Mouse (Mus musculus) liver, embryonic 11.5 days (tissue): ENCODE results near the gene Klf7. TPM values are rescaled to one million over a fixed set of nuclear protein-coding genes. Genes with fewer than 3 reads are reported as not detected.

Experiments used
- ATAC-seq: fragments of 200-750 bp; cut with Nextera tagmentation; replicated peaks from 2 replicates; pipeline ENCODE4 v1.8.0; 2017; ENCODE audit warnings: moderate number of reproducible peaks, mild to moderate bottlenecking, moderate TSS enrichment, moderate library complexity; ENCODE audit not compliant: low FRiP score
- DNase-seq: peaks from one replicate; pipeline ENCODE4 v3.0.0-alpha.2; 2017; ENCODE audit warnings: low spot score
- H3K27ac ChIP-seq: fragments of 300-500 bp; sonication (generic); 2 replicates; pipeline ENCODE4 v1.5.1; 2014; ENCODE audit warnings: mild to moderate bottlenecking, low read depth, low read length, control low read depth
- H3K27me3 ChIP-seq: fragments of 300-500 bp; sonication (generic); replicated peaks from 2 replicates; pipeline ENCODE4 v1.6.1; 2014; ENCODE audit warnings: low read length, mixed read lengths; ENCODE audit not compliant: control insufficient read depth, insufficient read depth
- H3K36me3 ChIP-seq: fragments of 300-500 bp; sonication (generic); 2 replicates; pipeline ENCODE4 v1.6.1; 2014; ENCODE audit warnings: mild to moderate bottlenecking, low read length, moderate library complexity, mixed read lengths; ENCODE audit not compliant: control insufficient read depth, insufficient read depth
- H3K4me1 ChIP-seq: fragments of 300-500 bp; sonication (generic); replicated peaks from 2 replicates; pipeline ENCODE4 v1.6.1; 2014; ENCODE audit warnings: low read length, mixed read lengths; ENCODE audit not compliant: control insufficient read depth, insufficient read depth
- H3K4me2 ChIP-seq: fragments of 300-500 bp; sonication (generic); 2 replicates; pipeline ENCODE4 v1.6.1; 2014; ENCODE audit warnings: mild to moderate bottlenecking, control low read depth, moderate library complexity
- H3K4me3 ChIP-seq: fragments of 300-500 bp; sonication (generic); 2 replicates; pipeline ENCODE4 v1.5.1; 2014; ENCODE audit warnings: low read depth, low read length, control low read depth
- H3K9ac ChIP-seq: fragments of 300-500 bp; sonication (generic); 2 replicates; pipeline ENCODE4 v1.6.1; 2014; ENCODE audit warnings: low read depth, low read length, control low read depth
- H3K9me3 ChIP-seq: fragments of 300-500 bp; sonication (generic); 2 replicates; pipeline ENCODE4 v1.6.1; 2016; ENCODE audit warnings: low read length, inconsistent platforms, mixed read lengths; ENCODE audit not compliant: control insufficient read depth
- WGBS: fragments of 180-500 bp; shearing (Covaris S2); extraction: QIAGEN DNeasy Blood & Tissue Kit; methylation state at CpG from one replicate; pipeline ENCODE4 v1.1.7; 2014; 5-methylcytosine and 5-hydroxymethylcytosine counted together
- polyA plus RNA-seq: library from polyadenylated mRNA; unstranded; fragments of >200 nt; fragmentation: Nextera tagmentation; extraction: Ambion mirVana; gene quantifications from 2 replicates; pipeline ENCODE4 v1.2.1, GENCODE M21; 2014

Gene Klf7
- polyA plus RNA-seq, 1 experiment from 2014 or later, result 10.1 TPM

DNA sequence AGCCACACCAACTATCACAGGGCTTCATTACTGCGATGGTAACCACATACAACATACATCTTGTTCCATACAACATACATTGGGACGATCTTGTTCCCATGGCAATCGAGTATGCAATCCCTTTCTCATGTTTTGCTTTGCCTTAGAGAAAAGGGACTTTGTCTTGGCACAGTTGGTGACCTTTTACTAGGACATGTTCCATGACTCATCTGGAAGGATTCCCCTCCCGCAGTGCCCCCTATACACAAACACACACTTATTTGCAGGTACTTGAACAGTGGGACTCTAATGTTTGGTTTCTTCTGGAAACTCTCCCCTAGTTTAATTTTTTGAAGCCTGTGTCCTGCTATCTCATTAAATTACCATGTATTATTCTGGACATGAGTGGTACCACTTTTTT lies 123.2 kb downstream of the Klf7 start:
- Histone ChIP-seq H3K27me3 (no peaks in the 10 kb centered on the region), H3K36me3 (no peaks in the 10 kb centered on the region), H3K9me3 (no peaks in the 10 kb centered on the region), H3K4me1 (no peaks in the 10 kb centered on the region; the same call in 1 of the 2 replicates), H3K27ac (no peak overlapping the region), H3K4me3 (no peak overlapping the region), H3K9ac (no peak overlapping the region), H3K4me2 (no peak overlapping the region)
- ATAC-seq, result no peak
- DNase-seq, result no peak
- WGBS, result 78% methylated on average over 4 of the region's 4 CpGs

- H3K27me3 ChIP-seq, result no peaks in the 10 kb centered on the region
- H3K36me3 ChIP-seq, result no peaks in the 10 kb centered on the region
- no peak overlapping the region for H3K9ac ChIP-seq
- no peaks in the 10 kb centered on the region; the same call in 1 of the 2 replicates for H3K4me1 ChIP-seq
- no peak for DNase-seq
- no peak overlapping the region for H3K4me3 ChIP-seq
- WGBS, result 86% methylated on average over 2 of the region's 2 CpGs
- no peak overlapping the region for H3K27ac ChIP-seq
- no peaks in the 10 kb centered on the region for H3K9me3 ChIP-seq
- H3K4me2 ChIP-seq, result no peak overlapping the region
- no peak for ATAC-seq
These were observed 123.9 kb downstream of the Klf7 start for GRCm38 (mm10) chr1:63998139-63998538.

- Histone ChIP-seq H3K27ac (no peak overlapping the region), H3K4me1 (no peaks in the 10 kb centered on the region; the same call in 1 of the 2 replicates), H3K4me3 (no peak overlapping the region), H3K27me3 (no peaks in the 10 kb centered on the region), H3K36me3 (no peaks in the 10 kb centered on the region), H3K4me2 (no peak overlapping the region), H3K9ac (no peak overlapping the region), H3K9me3 (no peaks in the 10 kb centered on the region)
- ATAC-seq (no peak), DNase-seq (no peak)
- WGBS, result 27% methylated on average over 4 of the region's 4 CpGs
These were observed 126.3 kb downstream of the Klf7 start for GRCm38 (mm10) chr1:63995828-63996227.

DNA sequence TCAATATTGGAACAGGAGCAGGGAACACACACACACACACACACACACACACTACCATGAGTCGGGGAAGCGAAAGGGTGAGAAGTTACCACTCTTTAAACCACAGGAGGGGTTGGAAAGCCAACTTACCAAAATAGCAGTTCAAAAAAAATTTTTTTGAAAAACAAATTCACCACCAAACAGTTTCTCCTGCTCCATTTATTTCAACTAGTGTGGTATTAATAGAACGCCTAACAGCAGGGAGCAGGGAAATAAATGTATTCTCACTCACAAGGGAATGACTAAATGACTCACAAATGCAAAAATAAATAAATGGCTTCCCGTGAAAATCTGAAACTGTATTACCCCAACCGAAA lies 127.0 kb downstream of the Klf7 start:
- Histone ChIP-seq H3K27me3 (no peaks in the 10 kb centered on the region), H3K36me3 (no peaks in the 10 kb centered on the region), H3K9ac (no peak overlapping the region), H3K4me3 (no peak overlapping the region), H3K4me1 (no peaks in the 10 kb centered on the region), H3K27ac (no peak overlapping the region), H3K9me3 (no peaks in the 10 kb centered on the region), H3K4me2 (no peak overlapping the region)
- WGBS, result 65% methylated on average over 5 of the region's 5 CpGs
- ATAC-seq (no peak), DNase-seq (no peak)

DNA sequence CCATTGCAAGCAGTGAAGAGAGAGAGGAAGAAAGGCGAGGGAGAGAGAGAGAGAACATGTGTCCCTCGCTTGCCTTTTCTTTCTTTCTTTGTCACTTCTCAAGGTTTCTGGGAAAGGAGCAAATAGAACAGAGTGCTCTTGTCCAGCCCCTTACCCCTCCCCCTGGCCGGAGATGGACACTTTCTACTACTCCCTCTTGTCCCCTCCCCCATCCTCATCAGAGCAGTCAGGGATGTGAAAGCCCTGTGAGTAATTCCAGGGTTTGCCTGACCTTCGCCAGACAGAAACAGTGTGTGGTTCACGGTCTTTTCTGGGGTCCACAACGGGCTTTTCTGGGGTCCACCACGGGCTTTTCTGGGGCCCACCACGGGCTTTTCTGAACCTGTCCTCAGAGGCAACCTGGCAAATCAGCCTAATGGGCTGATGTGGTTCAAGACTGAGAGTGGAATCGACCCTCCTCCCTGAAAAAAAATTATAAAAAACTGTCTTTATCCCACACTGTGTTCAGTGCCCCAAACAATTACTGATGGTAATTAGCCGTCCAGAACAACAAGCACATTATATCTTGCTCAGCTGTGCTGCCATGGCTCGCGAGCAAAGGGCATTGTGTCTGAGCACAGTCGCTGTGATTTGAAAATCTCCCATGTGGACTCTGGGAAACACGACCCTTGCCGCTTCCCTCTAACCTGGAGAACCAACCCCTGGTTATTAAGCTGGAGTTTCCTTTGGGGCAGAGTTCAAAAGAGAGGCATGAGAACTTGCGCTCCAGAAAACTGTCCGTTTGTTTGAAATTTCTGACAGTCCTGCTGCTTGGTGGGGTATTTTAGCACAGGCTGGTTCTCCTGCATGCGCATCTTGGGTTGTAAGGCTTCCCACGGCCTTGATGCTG lies 127.6 kb downstream of the Klf7 start:
- H3K4me3 ChIP-seq, result no peak overlapping the region
- no peaks in the 10 kb centered on the region for H3K4me1 ChIP-seq
- 42% methylated on average over 19 of the region's 19 CpGs for WGBS
- ATAC-seq, result no peak
- H3K9me3 ChIP-seq, result no peaks in the 10 kb centered on the region
- no peak overlapping the region for H3K27ac ChIP-seq
- H3K9ac ChIP-seq, result no peak overlapping the region
- H3K36me3 ChIP-seq, result no peaks in the 10 kb centered on the region
- peak overlapping the region; percentile 9; the same call in 1 of the 2 replicates for H3K4me2 ChIP-seq
- no peak for DNase-seq
- H3K27me3 ChIP-seq, result no peaks in the 10 kb centered on the region

GRCm38 (mm10) chr1:63992506-63992905 lies 129.6 kb downstream of the Klf7 start:
- no peaks in the 10 kb centered on the region for H3K4me1 ChIP-seq
- 51% methylated on average over 5 of the region's 5 CpGs for WGBS
- no peak for DNase-seq

GRCm38 (mm10) chr1:63990416-63990815 lies 131.7 kb downstream of the Klf7 start:
- DNase-seq, result no peak
- no peak overlapping the region for H3K4me2 ChIP-seq
- no peaks in the 10 kb centered on the region for H3K36me3 ChIP-seq
- H3K9me3 ChIP-seq, result no peaks in the 10 kb centered on the region
- WGBS, result 90% methylated on average over 6 of the region's 6 CpGs
- H3K4me3 ChIP-seq, result no peak overlapping the region
- no peaks in the 10 kb centered on the region for H3K4me1 ChIP-seq
- ATAC-seq, result no peak
- H3K27me3 ChIP-seq, result no peaks in the 10 kb centered on the region
- H3K27ac ChIP-seq, result no peak overlapping the region
- H3K9ac ChIP-seq, result no peak overlapping the region

More at GRCm38 (mm10) chr1:63992506-63992905, 129.6 kb downstream of the Klf7 start:
- Histone ChIP-seq H3K4me3 (no peak overlapping the region), H3K9me3 (no peaks in the 10 kb centered on the region), H3K27ac (no peak overlapping the region), H3K36me3 (no peaks in the 10 kb centered on the region), H3K27me3 (no peaks in the 10 kb centered on the region), H3K4me2 (no peak overlapping the region), H3K9ac (no peak overlapping the region)
- no peak for ATAC-seq

GRCm38 (mm10) chr1:63980733-63981132 lies 141.3 kb downstream of the Klf7 start:
- Histone ChIP-seq H3K4me1 (no peaks in the 10 kb centered on the region), H3K27ac (no peak overlapping the region), H3K9ac (no peak overlapping the region), H3K4me2 (no peak overlapping the region), H3K9me3 (no peaks in the 10 kb centered on the region), H3K36me3 (no peaks in the 10 kb centered on the region), H3K4me3 (no peak overlapping the region), H3K27me3 (no peaks in the 10 kb centered on the region)
- no peak for ATAC-seq
- no peak for DNase-seq
- 63% methylated on average over 2 of the region's 2 CpGs for WGBS
